Mouse (Mus musculus) neutrophil, adult 5-6 weeks (primary cell): ENCODE measurements around the gene Lhpp. TPM values are rescaled to one million over a fixed set of nuclear protein-coding genes. Genes with fewer than 3 reads are reported as not detected.

Experiments
- ATAC-seq: fragments of 151-379, 151-347 bp; 2 replicates; pipeline ENCODE4 v1.8.0; 2017; ENCODE audit warnings: mild to moderate bottlenecking, moderate TSS enrichment; ENCODE audit not compliant: insufficient number of reproducible peaks, poor library complexity, low FRiP score, severe bottlenecking; ENCODE audit errors: extremely low read depth
- total RNA-seq: library from RNA; stranded (forward); fragments of 200-1000 nt; gene quantifications from 2 replicates; pipeline ENCODE4 v1.2.3, GENCODE M21; 2017

The Lhpp gene
- 0.86 and 1.5 TPM in 2 replicates for total RNA-seq

GRCm38 (mm10) chr7:132610468-132611318, at the start of gene Lhpp:
Gene Lhpp (plus strand): TSS chr7:132610638.
- ATAC-seq: peak; percentile 87

- no peak for ATAC-seq
Observed at GRCm38 (mm10) chr7:132565831-132566230, 44.6 kb upstream of the Lhpp start.

- peak; percentile 97 for ATAC-seq
Observed at GRCm38 (mm10) chr7:132568817-132569216, 41.6 kb upstream of the Lhpp start.

GRCm38 (mm10) chr7:132570071-132570470, 40.4 kb upstream of the Lhpp start:
- no peak for ATAC-seq

- no peak for ATAC-seq
Observed at GRCm38 (mm10) chr7:132571481-132571880, 39.0 kb upstream of the Lhpp start.

- no peak for ATAC-seq
Observed at GRCm38 (mm10) chr7:132572738-132573137, 37.7 kb upstream of the Lhpp start.

- ATAC-seq: no peak
Observed at GRCm38 (mm10) chr7:132573205-132573604, 37.2 kb upstream of the Lhpp start.

GRCm38 (mm10) chr7:132574646-132575045, 35.8 kb upstream of the Lhpp start:
- no peak for ATAC-seq

- ATAC-seq: peak; percentile 76
Observed at GRCm38 (mm10) chr7:132575623-132576022, 34.8 kb upstream of the Lhpp start.

GRCm38 (mm10) chr7:132576116-132576650, 34.3 kb upstream of the Lhpp start, which contains the start of gene Oat:
Gene Oat (minus strand): TSS chr7:132576398.
- ATAC-seq: peak; percentile 93

- no peak for ATAC-seq
Observed at GRCm38 (mm10) chr7:132576891-132577290, 33.5 kb upstream of the Lhpp start.

- ATAC-seq: no peak
Observed at GRCm38 (mm10) chr7:132580511-132580910, 29.9 kb upstream of the Lhpp start.

GRCm38 (mm10) chr7:132581441-132581840, 29.0 kb upstream of the Lhpp start:
- ATAC-seq: no peak

GRCm38 (mm10) chr7:132585695-132586491, 24.5 kb upstream of the Lhpp start:
- ATAC-seq: no peak

GRCm38 (mm10) chr7:132587167-132587566, 23.3 kb upstream of the Lhpp start:
- no peak for ATAC-seq

GRCm38 (mm10) chr7:132589610-132590009, 20.8 kb upstream of the Lhpp start:
- ATAC-seq: no peak

GRCm38 (mm10) chr7:132593762-132594161, 16.7 kb upstream of the Lhpp start:
- ATAC-seq: no peak

GRCm38 (mm10) chr7:132594325-132594724, 16.1 kb upstream of the Lhpp start:
- ATAC-seq: no peak

GRCm38 (mm10) chr7:132595787-132596186, 14.7 kb upstream of the Lhpp start:
- no peak for ATAC-seq
